Mouse (Mus musculus): Measurements from ENCODE around the gene C8g. TPM values are rescaled to one million over a fixed set of nuclear protein-coding genes. Genes with fewer than 3 reads are reported as not detected.

The C8g gene
- polyA plus RNA-seq, 1 experiment from 2014 or later: 7.2 TPM

DNA sequence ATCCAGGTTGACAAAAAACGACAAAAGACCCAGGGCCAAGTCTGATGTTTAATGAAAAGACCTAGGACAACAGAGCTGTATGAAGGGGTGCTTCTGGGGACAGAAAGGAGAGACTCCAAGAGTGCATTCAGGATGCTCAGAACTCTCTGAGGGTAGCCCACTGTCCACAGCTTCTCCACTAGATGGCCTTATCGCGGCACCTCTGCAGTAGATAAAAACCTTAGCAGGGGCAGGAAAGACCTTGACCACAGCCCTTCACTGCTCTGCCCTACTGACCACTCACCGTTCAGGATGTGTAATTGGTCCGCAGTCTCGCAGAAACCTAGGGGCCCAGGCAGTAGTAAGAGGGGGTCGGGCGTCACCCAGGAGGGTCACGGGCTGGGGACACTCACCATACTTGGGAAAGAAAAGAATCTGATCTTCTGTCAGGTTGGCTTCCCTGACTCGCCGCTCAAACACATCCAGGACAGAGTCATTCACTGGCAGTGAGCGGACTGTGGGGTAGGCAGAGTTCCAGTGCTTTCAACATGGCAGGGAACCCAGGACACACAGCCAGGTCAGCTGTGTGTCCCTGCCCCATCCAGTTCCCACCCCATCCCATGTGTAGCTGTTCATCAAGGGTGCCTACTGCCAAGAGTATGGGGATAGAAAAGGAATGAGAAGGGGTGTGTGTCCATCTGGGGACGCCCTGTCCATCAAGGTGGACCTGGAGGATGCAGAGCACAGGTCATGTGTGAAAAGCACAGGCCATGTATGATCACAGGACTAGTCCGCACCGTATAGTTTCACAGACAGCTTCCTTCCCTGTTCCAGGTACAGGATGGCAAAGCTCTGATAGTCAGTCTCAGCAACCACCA, 2.7 kb downstream of the C8g start:
- Histone ChIP-seq H3K4me1 (peaks cover 20% of the 10 kb centered on the region), H3K4me2 (replicated peaks) (no peak overlapping the region), H3K27ac (replicated peaks) (no peak overlapping the region), H3K9me3 (replicated peaks) (no peaks in the 10 kb centered on the region), H3K9ac (no peak overlapping the region), H3K36me3 (peaks cover 12% of the 10 kb centered on the region), H3K4me3 (replicated peaks) (no peak overlapping the region), H3K27me3 (no peaks in the 10 kb centered on the region)
- WGBS: 70% methylated on average over 15 of the region's 15 CpGs
- no peak for ATAC-seq (ENCODE audit: insufficient number of reproducible peaks, low FRiP score, low TSS enrichment, low read depth)

GRCm38 (mm10) chr2:25497846-25498575, 3.5 kb downstream of the C8g start:
- ATAC-seq (ENCODE audit: insufficient number of reproducible peaks, low FRiP score, low TSS enrichment, low read depth): no peak
- no peak overlapping the region for H3K4me2 ChIP-seq (replicated peaks)
- 0 out of 2 replicates have a peak overlapping the region, but pooled peaks have one; percentile 22 for H3K27ac ChIP-seq (replicated peaks)
- no peak overlapping the region for H3K9ac ChIP-seq
- H3K4me3 ChIP-seq (replicated peaks): no peak overlapping the region
- WGBS: 42% methylated on average over 6 of the region's 6 CpGs
- no peaks in the 10 kb centered on the region for H3K27me3 ChIP-seq
- no peaks in the 10 kb centered on the region for H3K9me3 ChIP-seq (replicated peaks)
- peaks cover 3% of the 10 kb centered on the region; the same call in 1 of the 2 replicates for H3K36me3 ChIP-seq
- peaks cover 20% of the 10 kb centered on the region for H3K4me1 ChIP-seq

- no peak overlapping the region for H3K4me3 ChIP-seq (replicated peaks)
- 40% methylated on average over 4 of the region's 4 CpGs for WGBS
- peaks cover 10% of the 10 kb centered on the region for H3K4me1 ChIP-seq
- H3K4me2 ChIP-seq (replicated peaks): no peak overlapping the region
- no peaks in the 10 kb centered on the region for H3K9me3 ChIP-seq (replicated peaks)
- H3K27ac ChIP-seq (replicated peaks): no peak overlapping the region
- H3K9ac ChIP-seq: no peak overlapping the region
- no peaks in the 10 kb centered on the region for H3K36me3 ChIP-seq
- no peak for ATAC-seq (ENCODE audit: insufficient number of reproducible peaks, low FRiP score, low TSS enrichment, low read depth)
- no peaks in the 10 kb centered on the region for H3K27me3 ChIP-seq
Measured at GRCm38 (mm10) chr2:25496462-25496861, 5.1 kb downstream of the C8g start.

- Histone ChIP-seq H3K9me3 (replicated peaks) (no peaks in the 10 kb centered on the region), H3K9ac (no peak within 1 kb of the TSS), H3K27me3 (no peaks in the 10 kb centered on the region), H3K27ac (replicated peaks) (no peak within 1 kb of the TSS), H3K36me3 (no peaks in the 10 kb centered on the region), H3K4me2 (replicated peaks) (no peak within 1 kb of the TSS), H3K4me3 (replicated peaks) (no peak within 1 kb of the TSS), H3K4me1 (no peaks in the 10 kb centered on the region)
- 84% methylated on average over 5 of the region's 5 CpGs for WGBS
- ATAC-seq (ENCODE audit: insufficient number of reproducible peaks, low FRiP score, low TSS enrichment, low read depth): no peak
Measured at GRCm38 (mm10) chr2:25493476-25493961, 8.0 kb downstream of the C8g start, which contains the start of gene Lcn12. Gene Lcn12 (minus strand): TSS chr2:25493911.

DNA sequence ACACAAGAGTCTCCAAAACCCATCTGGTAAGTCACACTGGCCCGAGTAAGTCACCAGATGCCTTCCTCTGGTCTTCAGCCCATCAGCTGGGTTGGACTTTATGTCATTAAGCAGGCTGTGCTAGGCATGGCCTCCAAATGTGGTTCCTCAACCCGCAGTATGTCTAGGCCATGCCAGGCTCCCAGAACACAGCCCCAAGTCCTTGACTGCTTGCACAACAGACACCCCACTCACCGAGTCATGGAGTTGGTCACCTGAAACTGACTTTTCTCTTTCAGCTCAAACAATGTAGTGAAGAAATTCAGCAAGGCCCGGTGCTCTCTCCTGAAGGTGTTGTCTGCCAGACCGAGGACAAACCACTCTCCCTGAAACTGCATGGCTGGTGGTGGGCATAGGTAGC, 8.5 kb downstream of the C8g start:
- no peaks in the 10 kb centered on the region for H3K4me1 ChIP-seq
- H3K27ac ChIP-seq (replicated peaks): no peak overlapping the region
- WGBS: 79% methylated on average over 5 of the region's 5 CpGs
- no peak for ATAC-seq (ENCODE audit: insufficient number of reproducible peaks, low FRiP score, low TSS enrichment, low read depth)
- H3K9me3 ChIP-seq (replicated peaks): no peaks in the 10 kb centered on the region
- no peak overlapping the region for H3K4me3 ChIP-seq (replicated peaks)
- no peaks in the 10 kb centered on the region for H3K27me3 ChIP-seq
- H3K9ac ChIP-seq: no peak overlapping the region
- H3K4me2 ChIP-seq (replicated peaks): no peak overlapping the region
- H3K36me3 ChIP-seq: no peaks in the 10 kb centered on the region

- H3K4me2 ChIP-seq (replicated peaks): no peak overlapping the region
- no peaks in the 10 kb centered on the region for H3K36me3 ChIP-seq
- H3K27me3 ChIP-seq: no peaks in the 10 kb centered on the region
- no peak overlapping the region for H3K9ac ChIP-seq
- H3K27ac ChIP-seq (replicated peaks): no peak overlapping the region
- no peak for ATAC-seq (ENCODE audit: insufficient number of reproducible peaks, low FRiP score, low TSS enrichment, low read depth)
- no peaks in the 10 kb centered on the region for H3K9me3 ChIP-seq (replicated peaks)
- no peak overlapping the region for H3K4me3 ChIP-seq (replicated peaks)
- no peaks in the 10 kb centered on the region for H3K4me1 ChIP-seq
- WGBS: 75% methylated on average over 7 of the region's 7 CpGs
Measured at GRCm38 (mm10) chr2:25488671-25489068, 12.8 kb downstream of the C8g start.

DNA sequence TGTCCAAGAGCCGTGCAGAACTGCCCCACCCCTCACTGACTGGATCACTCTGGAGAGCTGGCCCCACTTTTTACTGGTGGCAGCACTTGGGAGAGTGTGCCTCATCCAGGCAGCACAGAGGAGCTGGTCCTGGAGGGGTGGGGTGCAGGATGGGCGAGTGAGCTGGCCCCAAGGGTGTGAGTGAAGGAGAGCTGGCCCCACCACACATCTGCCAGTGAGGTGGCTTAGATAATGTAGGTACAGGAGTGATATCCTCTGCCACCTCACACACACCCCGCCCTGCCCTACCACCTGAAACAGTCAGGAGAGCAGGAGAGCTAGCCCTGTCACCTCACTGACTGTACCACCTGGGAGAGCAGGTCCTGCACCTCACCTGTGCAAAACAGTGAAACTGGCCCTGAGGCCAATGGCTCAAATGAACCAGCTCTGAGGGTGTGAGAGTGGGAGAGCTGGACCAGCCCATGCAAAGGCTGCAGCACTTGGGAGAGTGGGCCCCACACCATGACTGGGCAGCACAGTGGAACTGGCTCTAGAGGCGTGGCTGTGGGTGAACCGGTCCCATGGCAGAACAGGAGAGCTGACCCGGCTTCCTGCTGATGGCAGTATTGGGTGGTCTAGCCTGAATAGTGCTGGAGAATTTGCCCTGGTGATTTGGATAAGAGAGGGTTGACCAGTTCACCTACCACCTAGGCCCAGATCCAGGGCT, 13.4 kb downstream of the C8g start:
- Histone ChIP-seq H3K9ac (no peak overlapping the region), H3K4me1 (no peaks in the 10 kb centered on the region), H3K27me3 (no peaks in the 10 kb centered on the region), H3K9me3 (replicated peaks) (no peaks in the 10 kb centered on the region), H3K4me2 (replicated peaks) (no peak overlapping the region), H3K27ac (replicated peaks) (no peak overlapping the region), H3K4me3 (replicated peaks) (no peak overlapping the region), H3K36me3 (no peaks in the 10 kb centered on the region)
- WGBS: 70% methylated on average over 6 of the region's 6 CpGs
- peak; percentile 8; the same call in 1 of the 2 replicates for ATAC-seq (ENCODE audit: insufficient number of reproducible peaks, low FRiP score, low TSS enrichment, low read depth)

DNA sequence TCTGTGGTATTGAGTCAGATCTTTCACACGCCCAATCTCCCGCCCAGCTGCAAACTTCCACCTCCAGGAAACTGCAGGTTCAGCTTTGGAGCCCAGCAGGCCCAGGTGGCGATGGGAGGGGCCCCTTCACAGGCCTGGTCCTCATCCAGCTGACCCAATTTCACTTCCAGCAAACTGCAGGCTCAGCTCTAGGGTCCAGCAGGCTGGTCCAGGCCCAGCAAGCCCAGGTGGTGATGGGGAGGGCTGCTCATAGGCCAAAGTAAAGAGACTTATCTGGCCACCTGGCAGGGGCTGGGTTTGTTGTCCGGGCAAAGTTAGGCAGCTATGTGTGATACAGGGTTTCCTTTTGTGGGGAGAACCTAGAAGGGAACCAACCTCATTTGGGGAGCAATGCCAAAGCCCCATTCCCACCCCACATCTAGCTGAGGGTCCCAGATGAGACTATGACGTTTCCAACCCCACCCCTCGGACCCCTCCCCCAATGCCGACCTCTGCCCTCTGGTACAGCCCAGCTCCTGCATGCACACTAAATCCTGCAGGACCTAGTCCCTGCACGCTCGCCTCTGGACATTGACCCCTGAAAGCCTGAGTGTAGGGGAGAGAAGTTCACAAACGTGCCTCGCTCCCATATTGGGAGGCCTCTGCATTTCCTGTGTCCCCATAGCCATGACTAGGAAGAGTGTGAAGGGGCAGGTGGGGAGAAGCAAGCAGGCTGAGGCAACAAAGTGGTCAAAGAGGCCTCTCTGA, 16.4 kb downstream of the C8g start:
- 67% methylated on average over 11 of the region's 11 CpGs for WGBS

GRCm38 (mm10) chr2:25482969-25483368, 18.6 kb downstream of the C8g start:
- no peaks in the 10 kb centered on the region for H3K9me3 ChIP-seq (replicated peaks)
- no peaks in the 10 kb centered on the region for H3K27me3 ChIP-seq
- H3K36me3 ChIP-seq: no peaks in the 10 kb centered on the region
- ATAC-seq (ENCODE audit: insufficient number of reproducible peaks, low FRiP score, low TSS enrichment, low read depth): no peak
- H3K9ac ChIP-seq: no peak overlapping the region
- no peak overlapping the region for H3K27ac ChIP-seq (replicated peaks)
- H3K4me1 ChIP-seq: no peaks in the 10 kb centered on the region
- WGBS: 20% methylated on average over 7 of the region's 7 CpGs
- H3K4me2 ChIP-seq (replicated peaks): no peak overlapping the region
- no peak overlapping the region for H3K4me3 ChIP-seq (replicated peaks)

More for the DNA sequence above, 16.4 kb downstream of the C8g start:
- Histone ChIP-seq H3K27ac (replicated peaks) (no peak overlapping the region), H3K36me3 (no peaks in the 10 kb centered on the region), H3K4me1 (no peaks in the 10 kb centered on the region), H3K9me3 (replicated peaks) (no peaks in the 10 kb centered on the region), H3K27me3 (no peaks in the 10 kb centered on the region), H3K4me3 (replicated peaks) (no peak overlapping the region), H3K9ac (no peak overlapping the region), H3K4me2 (replicated peaks) (no peak overlapping the region)
- ATAC-seq (ENCODE audit: insufficient number of reproducible peaks, low FRiP score, low TSS enrichment, low read depth): no peak

DNA sequence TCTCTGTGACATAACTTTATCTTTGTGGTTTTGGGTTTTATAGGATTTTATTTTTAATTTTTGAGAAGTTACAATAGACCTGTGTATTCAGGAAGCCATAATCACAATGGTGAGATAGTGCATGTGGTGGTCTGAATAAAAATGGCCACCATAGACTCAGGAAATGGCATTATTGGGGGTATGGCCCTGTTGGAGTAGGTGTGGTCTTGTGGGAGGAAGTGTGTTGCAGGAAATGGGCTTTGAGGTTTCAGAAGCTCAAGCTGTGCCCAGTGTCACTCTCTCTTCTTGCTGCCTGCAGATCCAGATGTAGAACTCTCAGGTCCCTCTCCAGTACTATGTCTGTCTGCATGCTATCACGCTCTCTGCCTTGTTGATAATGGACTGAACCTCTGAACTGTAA, 21.0 kb downstream of the C8g start:
- Histone ChIP-seq H3K27ac (replicated peaks) (no peak overlapping the region), H3K9me3 (replicated peaks) (no peaks in the 10 kb centered on the region), H3K27me3 (no peaks in the 10 kb centered on the region), H3K4me2 (replicated peaks) (no peak overlapping the region), H3K4me1 (no peaks in the 10 kb centered on the region), H3K9ac (no peak overlapping the region), H3K36me3 (no peaks in the 10 kb centered on the region), H3K4me3 (replicated peaks) (no peak overlapping the region)
- 79% methylated on average over 1 of the region's 1 CpGs for WGBS
- no peak for ATAC-seq (ENCODE audit: insufficient number of reproducible peaks, low FRiP score, low TSS enrichment, low read depth)

Measured in embryonic facial prominence, embryonic 15.5 days (tissue).